Mouse (Mus musculus): ENCODE results near the gene Abhd14a. TPM values are rescaled to one million over a fixed set of nuclear protein-coding genes. Genes with fewer than 3 reads are reported as not detected.
A peak's percentile ranks its signal among the peaks of the same experiment; 100 is the strongest.

Abhd14a gene
- total RNA-seq, 2 experiments from 2014 or later, result 21.9 to 22.0 TPM

GRCm38 (mm10) chr9:106454071-106454761 is 6.7 kb upstream of the Abhd14a start:
- DNase-seq, result no peak
- intact Hi-C loops (cut with DNase I), result no loop called here

DNA sequence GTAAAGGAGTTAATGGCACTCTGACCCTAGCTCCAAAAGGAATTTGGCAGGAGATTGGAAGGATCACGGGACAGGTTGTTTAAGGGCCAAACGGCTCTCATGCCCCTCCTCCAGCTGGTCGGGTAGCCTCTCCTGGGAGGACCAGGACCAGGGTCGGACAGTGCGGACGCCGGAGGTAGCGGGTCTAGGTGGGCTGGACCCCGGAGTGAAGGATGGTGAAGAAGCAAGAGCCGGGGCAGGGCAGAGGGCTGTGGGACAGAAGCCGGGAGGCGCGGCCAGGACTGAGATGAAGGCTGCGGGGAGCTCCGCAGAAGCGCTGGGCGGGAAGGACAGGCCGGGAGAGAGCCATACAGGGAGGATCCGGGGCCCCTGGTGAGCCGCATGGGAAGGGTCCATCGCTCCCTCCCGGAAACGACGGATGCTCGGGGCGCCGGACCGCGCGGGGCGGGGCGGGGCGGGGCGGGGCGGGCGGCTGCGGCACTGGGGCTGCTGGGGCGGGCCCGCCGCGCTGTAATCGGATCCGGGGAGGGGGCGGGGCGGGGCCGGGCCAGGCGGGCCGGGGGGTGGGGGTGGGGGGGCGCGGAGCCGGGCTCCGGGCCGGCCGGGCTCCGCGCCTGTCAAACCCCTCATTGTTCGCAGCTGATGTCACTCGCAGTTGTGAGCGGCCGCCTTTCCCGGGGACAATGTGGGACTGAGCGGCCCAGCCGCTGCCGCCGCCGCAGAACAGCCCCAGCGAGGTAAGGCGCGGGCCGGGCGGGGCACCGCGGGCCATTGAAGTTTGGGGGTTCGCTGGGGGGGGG is 6.0 kb upstream of the Abhd14a start, which contains the start of gene Pcbp4:
Pcbp4 (plus strand) TSS at position 21 of the 800 bp plus-strand sequence.
- intact Hi-C loops (cut with DNase I), result no loop called here
- DNase-seq, result peak; percentile 74 to 76

GRCm38 (mm10) chr9:106452821-106453220 is 5.3 kb upstream of the Abhd14a start:
- peak; percentile 48 to 51 for DNase-seq
- intact Hi-C loops (cut with DNase I), result no loop called here

DNA sequence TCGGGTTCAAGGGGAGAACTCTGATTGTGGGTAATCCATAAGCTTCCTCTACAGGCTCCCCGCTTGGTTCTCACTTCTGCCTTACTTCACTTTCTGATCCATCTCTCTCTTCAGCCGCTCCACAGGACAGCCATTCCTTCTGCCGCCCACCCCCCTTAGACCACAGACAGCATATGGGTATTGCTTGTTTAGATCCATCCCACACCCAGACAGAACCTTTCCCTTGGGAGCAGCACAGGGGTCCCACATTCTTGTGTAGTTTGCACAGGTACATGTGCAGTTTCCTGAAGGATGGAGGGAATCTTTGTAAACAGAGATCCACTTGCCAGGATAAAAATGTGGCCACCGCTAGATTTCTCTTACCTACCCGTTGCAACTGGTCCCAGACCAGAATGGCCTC is 4.9 kb upstream of the Abhd14a start:
- no peak for DNase-seq
- intact Hi-C loops (cut with DNase I), result no loop called here

GRCm38 (mm10) chr9:106451899-106452298 is 4.4 kb upstream of the Abhd14a start:
- no peak for DNase-seq
- intact Hi-C loops (cut with DNase I), result no loop called here

DNA sequence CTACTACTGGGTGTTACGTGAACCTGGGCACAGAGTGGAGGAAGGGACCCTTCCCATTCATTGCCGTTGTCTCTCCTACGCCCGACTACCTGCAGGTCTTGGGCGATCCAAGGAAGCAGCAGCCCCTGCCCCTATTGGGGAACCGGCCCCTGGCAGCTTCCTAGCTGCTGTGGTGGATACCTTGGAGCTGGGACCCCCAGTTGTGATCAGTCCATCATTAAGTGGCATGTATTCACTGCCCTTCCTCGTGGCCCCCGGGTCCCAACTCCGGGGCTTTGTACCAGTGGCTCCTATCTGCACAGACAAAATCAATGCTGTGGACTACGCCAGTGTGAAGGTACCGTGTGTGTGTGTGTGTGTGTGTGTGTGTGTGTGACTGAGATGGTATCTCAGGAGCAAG is 3.8 kb upstream of the Abhd14a start:
- DNase-seq, result no peak
- intact Hi-C loops (cut with DNase I), result no loop called here

DNA sequence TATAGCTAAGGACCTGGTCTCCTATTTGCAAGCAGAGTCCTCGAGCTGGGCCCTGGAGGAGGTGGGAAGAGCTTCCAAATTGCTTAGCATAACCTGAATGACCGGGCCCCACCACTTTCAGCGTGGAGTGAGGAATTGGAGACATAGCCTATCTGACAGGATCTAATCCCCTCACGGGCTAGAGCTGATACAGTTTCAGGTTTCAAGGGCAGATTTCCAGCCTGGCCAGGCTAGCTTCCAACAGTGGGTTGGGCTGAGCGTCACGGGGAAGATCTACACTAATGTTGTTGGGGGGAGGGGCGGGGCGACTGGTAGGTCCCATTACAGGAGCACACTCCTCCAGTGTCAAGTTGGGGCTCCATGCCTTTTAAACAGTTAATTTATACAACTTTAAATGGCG is 3.2 kb upstream of the Abhd14a start:
- intact Hi-C loops (cut with DNase I), result no loop called here
- peak; percentile 47 to 51 for DNase-seq

GRCm38 (mm10) chr9:106449947-106450346 is 2.5 kb upstream of the Abhd14a start:
- intact Hi-C loops (cut with DNase I), result no loop called here
- no peak for DNase-seq

DNA sequence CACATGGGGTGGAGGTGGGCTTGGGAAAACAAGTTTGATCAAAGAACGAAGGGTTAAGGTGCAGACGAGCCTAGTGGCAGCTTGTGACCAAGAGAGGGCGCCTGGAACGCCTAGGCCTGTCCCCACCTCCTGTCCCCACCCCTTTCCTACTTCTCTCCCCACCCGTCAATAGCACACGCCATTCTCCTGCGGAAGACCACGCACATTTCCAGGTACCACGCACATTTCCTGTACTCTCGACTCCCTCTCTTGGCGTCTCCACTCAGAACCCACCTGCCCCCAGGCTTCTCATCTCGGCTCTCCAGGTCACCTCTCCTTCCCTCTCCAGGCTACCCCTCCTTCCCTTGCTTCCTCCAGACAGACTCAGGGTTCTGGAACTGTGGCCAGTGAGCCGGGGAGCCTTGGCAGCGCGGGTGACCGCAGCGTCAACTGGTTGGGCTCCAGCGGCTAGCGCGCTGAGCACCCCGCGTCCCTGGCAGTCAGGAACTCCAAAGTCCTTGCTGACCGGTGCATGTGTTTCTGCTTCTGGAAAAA is 1.1 kb upstream of the Abhd14a start:
- intact Hi-C loops (cut with DNase I), result loop anchor here (1.0 kb wide), 1 partner anchor 28 kb away; the partner anchor contains the start of gene Parp3
- DNase-seq, result peak; percentile 80 to 83

DNA sequence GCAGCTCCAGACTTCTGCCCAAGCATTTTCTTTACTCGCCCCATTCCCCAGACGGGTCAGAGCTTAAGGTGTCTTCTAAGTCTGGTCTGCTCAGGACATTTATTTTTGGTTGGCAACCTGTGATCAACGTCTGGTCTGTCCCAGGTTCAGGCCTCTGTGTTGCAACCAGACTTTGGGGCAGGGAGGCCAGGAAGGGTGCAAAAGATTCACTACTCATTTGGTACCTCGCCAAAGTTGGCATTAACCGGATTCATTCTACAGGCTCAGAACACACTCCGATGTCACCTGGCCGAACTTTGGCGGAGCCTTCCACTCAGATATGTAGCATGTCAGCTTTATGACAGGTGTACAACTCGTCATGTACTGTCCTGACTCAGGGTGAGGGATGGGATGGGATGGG is 473 bp upstream of the Abhd14a start:
- intact Hi-C loops (cut with DNase I), result loop anchor here (1.0 kb wide), 1 partner anchor 28 kb away; the partner anchor contains the start of gene Parp3
- no peak for DNase-seq

GRCm38 (mm10) chr9:106444836-106445235 is 2.6 kb downstream of the Abhd14a start:
- intact Hi-C loops (cut with DNase I), result no loop called here
- no peak for DNase-seq

DNA sequence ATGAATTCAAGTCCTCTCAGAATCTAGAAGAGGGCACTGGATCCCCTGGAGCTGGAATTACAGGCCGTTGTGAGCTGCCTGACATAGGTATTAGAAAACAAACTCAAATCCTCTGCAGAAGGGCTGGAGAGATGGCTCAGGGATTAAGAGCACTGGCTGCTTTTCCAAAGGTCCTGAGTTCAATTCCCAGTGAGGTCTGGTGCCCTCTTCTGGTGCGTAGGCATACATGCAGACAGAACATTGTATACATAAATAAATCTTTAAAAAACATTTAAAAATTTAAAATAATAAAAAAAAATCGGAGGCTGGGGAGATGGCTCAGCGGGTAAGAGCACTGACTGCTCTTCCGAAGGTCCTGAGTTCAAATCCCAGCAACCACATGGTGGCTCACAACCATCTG is 4.8 kb downstream of the Abhd14a start:
- intact Hi-C loops (cut with DNase I), result no loop called here
- DNase-seq, result no peak

GRCm38 (mm10) chr9:106436566-106436965 is 10.9 kb downstream of the Abhd14a start:
- intact Hi-C loops (cut with DNase I), result no loop called here
- no peak for DNase-seq

- intact Hi-C loops (cut with DNase I), result no loop called here
- DNase-seq, result no peak
Observed at GRCm38 (mm10) chr9:106433389-106433788, 14.1 kb downstream of the Abhd14a start.

- no peak for DNase-seq
- intact Hi-C loops (cut with DNase I), result no loop called here
Observed at GRCm38 (mm10) chr9:106430015-106430264, 17.5 kb downstream of the Abhd14a start.

DNA sequence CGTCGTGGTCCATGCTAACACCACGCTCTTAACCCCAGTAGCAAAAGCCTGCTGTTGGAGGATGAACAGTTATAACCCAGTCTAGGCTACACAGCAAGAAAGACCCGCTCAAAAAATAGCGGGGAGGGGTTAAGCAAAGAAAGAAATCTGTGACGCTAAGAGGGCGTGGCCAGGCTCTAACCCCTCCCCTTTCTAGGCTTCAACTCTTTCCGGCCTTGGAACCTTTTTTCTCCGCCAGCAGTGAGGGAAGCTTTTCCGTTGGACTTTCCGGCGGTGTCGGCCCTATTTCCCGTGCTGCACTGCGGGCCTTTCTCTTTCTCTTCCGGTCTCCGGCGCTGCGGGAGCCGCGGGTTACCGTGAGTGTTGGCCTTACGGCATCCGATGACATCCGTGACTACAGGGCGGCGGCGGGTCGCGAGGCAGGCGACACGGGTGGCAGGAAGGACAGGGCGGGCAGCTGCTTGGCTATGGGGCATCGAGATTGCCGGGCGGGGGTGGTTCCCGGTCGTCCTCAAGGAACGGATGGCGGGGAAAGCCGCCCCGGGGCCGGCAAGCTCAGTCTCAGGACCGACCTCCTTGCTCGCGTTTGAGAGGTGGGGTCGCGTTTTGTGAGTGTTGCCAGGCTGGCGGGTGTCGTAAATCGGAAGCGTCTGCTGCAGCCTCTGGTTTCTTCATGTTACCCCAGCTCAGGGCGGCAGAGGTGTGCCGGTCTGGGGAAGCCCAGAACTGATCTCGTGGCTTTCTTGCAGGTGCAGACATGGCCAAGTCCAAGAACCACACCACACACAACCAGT is 18.1 kb downstream of the Abhd14a start, which contains the start of gene Rpl29:
Rpl29 (plus strand) TSS at position 234 of the 794 bp plus-strand sequence.
- intact Hi-C loops (cut with DNase I), result loop anchor here (2.0 kb wide), 1 partner anchor 45 kb away; the partner anchor contains the start of gene Rrp9

GRCm38 (mm10) chr9:106428719-106429220 is 18.7 kb downstream of the Abhd14a start:
- intact Hi-C loops (cut with DNase I), result loop anchor here (2.0 kb wide), 1 partner anchor 46 kb away; the partner anchor contains the start of gene Rrp9
- DNase-seq, result no peak

More for the DNA sequence above, 18.1 kb downstream of the Abhd14a start, which contains the start of gene Rpl29:
- DNase-seq, result peak; percentile 93 to 96

- DNase-seq, result peak; percentile 81 to 93
- intact Hi-C loops (cut with DNase I), result loop anchor here (1.0 to 2.0 kb wide), 2 partner anchors 71 to 133 kb away; no protein-coding TSS in a partner anchor
Observed at GRCm38 (mm10) chr9:106421865-106422160, 25.7 kb downstream of the Abhd14a start.

- intact Hi-C loops (cut with DNase I), result loop anchor here (2.0 kb wide), 1 partner anchor 70 kb away; no protein-coding TSS in a partner anchor
Observed at GRCm38 (mm10) chr9:106421033-106421864, 26.2 kb downstream of the Abhd14a start.

More at GRCm38 (mm10) chr9:106421033-106421864, 26.2 kb downstream of the Abhd14a start:
- DNase-seq, result no peak
